Mouse (Mus musculus): ENCODE results near the gene Tex21. TPM values are rescaled to one million over a fixed set of nuclear protein-coding genes. Genes with fewer than 3 reads are reported as not detected.

Tex21 gene
- total and polyA plus RNA-seq, 2 experiments from 2014 or later: not detected

DNA sequence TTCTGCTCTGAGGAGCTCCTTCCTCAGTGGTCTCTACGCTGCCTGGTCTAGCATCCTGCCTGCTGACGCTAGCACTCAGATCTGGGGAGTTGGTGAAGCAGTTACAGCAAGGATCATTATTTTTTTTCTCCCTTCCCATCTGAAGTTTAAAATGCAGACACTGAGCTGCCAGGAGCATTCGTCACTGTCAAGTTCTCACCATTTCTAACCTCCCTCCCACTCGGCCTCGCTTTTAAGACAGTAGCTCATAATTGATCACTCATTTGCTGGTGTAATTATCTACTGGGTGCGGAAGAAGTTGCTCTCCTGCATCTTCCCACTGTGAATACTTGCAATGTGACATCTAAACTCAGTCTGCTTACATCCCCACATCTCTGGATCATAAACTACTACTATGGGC is 38.9 kb upstream of the Tex21 start:
- H3K27me3 ChIP-seq (ENCODE audit: insufficient read depth, low read length): no peaks in the 10 kb centered on the region
- no peak overlapping the region for H3K27ac ChIP-seq (ENCODE audit: low read depth, low read length)
- 91% methylated on average over 6 of the region's 6 CpGs for WGBS
- no peak overlapping the region for H3K4me3 ChIP-seq (ENCODE audit: low read depth, low read length)
- TF ChIP-seq CTCF (IDR thresholded peaks at IDR 0.05): no peak
- H3K9ac ChIP-seq (replicated peaks; ENCODE audit: low read length, poor library complexity, severe bottlenecking): no peak overlapping the region
- H3K9me3 ChIP-seq (ENCODE audit: low read length): no peaks in the 10 kb centered on the region
- 0 out of 2 replicates have a peak, but pooled peaks cover 3% of the 10 kb centered on the region for H3K4me1 ChIP-seq (ENCODE audit: insufficient read depth, low read length)
- ATAC-seq (ENCODE audit: low FRiP score): no peak
- peaks cover 19% of the 10 kb centered on the region for H3K36me3 ChIP-seq (ENCODE audit: insufficient read depth, low read length)
- no peak for DNase-seq (ENCODE audit: low spot score)
- H3K4me2 ChIP-seq (ENCODE audit: low read depth, low read length, poor library complexity, severe bottlenecking): no peak overlapping the region

- Histone ChIP-seq H3K9ac (replicated peaks; ENCODE audit: low read length, poor library complexity, severe bottlenecking) (no peak overlapping the region), H3K36me3 (ENCODE audit: insufficient read depth, low read length) (peaks cover 23% of the 10 kb centered on the region), H3K27ac (ENCODE audit: low read depth, low read length) (no peak overlapping the region), H3K4me2 (ENCODE audit: low read depth, low read length, poor library complexity, severe bottlenecking) (no peak overlapping the region), H3K9me3 (ENCODE audit: low read length) (no peaks in the 10 kb centered on the region), H3K4me3 (ENCODE audit: low read depth, low read length) (no peak overlapping the region), H3K4me1 (ENCODE audit: insufficient read depth, low read length) (0 out of 2 replicates have a peak, but pooled peaks cover 2% of the 10 kb centered on the region), H3K27me3 (ENCODE audit: insufficient read depth, low read length) (no peaks in the 10 kb centered on the region)
- DNase-seq (ENCODE audit: low spot score) (no peak), ATAC-seq (ENCODE audit: low FRiP score) (no peak)
- no peak for TF ChIP-seq CTCF (IDR thresholded peaks at IDR 0.05)
- 89% methylated on average over 17 of the region's 17 CpGs for WGBS
Measured at GRCm38 (mm10) chr12:76282532-76283173, 36.1 kb upstream of the Tex21 start.

DNA sequence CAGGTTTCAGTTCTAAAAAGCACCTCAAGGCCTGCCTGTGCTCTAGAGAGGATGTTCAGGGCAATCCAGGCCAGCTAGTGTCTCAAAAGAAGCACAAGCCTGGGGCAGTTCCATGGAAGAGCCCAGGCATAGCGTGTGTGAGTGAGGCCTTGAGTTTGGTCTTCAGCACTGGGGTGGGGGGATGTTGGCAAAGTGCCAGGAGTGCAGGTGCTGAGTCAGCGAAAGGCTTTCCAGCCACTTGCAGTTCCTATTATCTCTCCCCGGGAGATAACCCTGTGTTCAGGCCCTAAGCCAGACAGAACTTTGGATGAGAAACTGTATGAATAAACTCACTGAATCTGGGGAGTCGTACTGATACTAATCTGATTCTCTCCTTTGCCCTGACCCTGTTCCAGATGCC is 35.6 kb upstream of the Tex21 start:
- H3K4me2 ChIP-seq (ENCODE audit: low read depth, low read length, poor library complexity, severe bottlenecking): no peak overlapping the region
- peaks cover 23% of the 10 kb centered on the region for H3K36me3 ChIP-seq (ENCODE audit: insufficient read depth, low read length)
- no peak overlapping the region for H3K27ac ChIP-seq (ENCODE audit: low read depth, low read length)
- DNase-seq (ENCODE audit: low spot score): peak; percentile 62
- no peak overlapping the region for H3K9ac ChIP-seq (replicated peaks; ENCODE audit: low read length, poor library complexity, severe bottlenecking)
- no peak overlapping the region for H3K4me3 ChIP-seq (ENCODE audit: low read depth, low read length)
- TF ChIP-seq CTCF (IDR thresholded peaks at IDR 0.05): no peak
- no peak for ATAC-seq (ENCODE audit: low FRiP score)
- no peaks in the 10 kb centered on the region for H3K4me1 ChIP-seq (ENCODE audit: insufficient read depth, low read length)
- no peaks in the 10 kb centered on the region for H3K9me3 ChIP-seq (ENCODE audit: low read length)
- no peaks in the 10 kb centered on the region for H3K27me3 ChIP-seq (ENCODE audit: insufficient read depth, low read length)
- 41% methylated on average over 4 of the region's 4 CpGs for WGBS

- ATAC-seq (ENCODE audit: low FRiP score) (no peak), DNase-seq (ENCODE audit: low spot score) (no peak)
- Histone ChIP-seq H3K4me3 (ENCODE audit: low read depth, low read length) (no peak overlapping the region), H3K27ac (ENCODE audit: low read depth, low read length) (no peak overlapping the region), H3K9me3 (ENCODE audit: low read length) (no peaks in the 10 kb centered on the region), H3K9ac (replicated peaks; ENCODE audit: low read length, poor library complexity, severe bottlenecking) (no peak overlapping the region), H3K4me1 (ENCODE audit: insufficient read depth, low read length) (no peaks in the 10 kb centered on the region), H3K36me3 (ENCODE audit: insufficient read depth, low read length) (peaks cover 23% of the 10 kb centered on the region), H3K4me2 (ENCODE audit: low read depth, low read length, poor library complexity, severe bottlenecking) (no peak overlapping the region), H3K27me3 (ENCODE audit: insufficient read depth, low read length) (no peaks in the 10 kb centered on the region)
- WGBS: 93% methylated on average over 2 of the region's 2 CpGs
- no peak for TF ChIP-seq CTCF (IDR thresholded peaks at IDR 0.05)
Measured at GRCm38 (mm10) chr12:76281111-76281660, 34.6 kb upstream of the Tex21 start.

- no peaks in the 10 kb centered on the region for H3K27me3 ChIP-seq (ENCODE audit: insufficient read depth, low read length)
- no peak overlapping the region for H3K27ac ChIP-seq (ENCODE audit: low read depth, low read length)
- no peak overlapping the region for H3K4me3 ChIP-seq (ENCODE audit: low read depth, low read length)
- ATAC-seq (ENCODE audit: low FRiP score) (no peak), DNase-seq (ENCODE audit: low spot score) (peak; percentile 48)
- no peak for TF ChIP-seq CTCF (IDR thresholded peaks at IDR 0.05)
- WGBS: 83% methylated on average over 9 of the region's 9 CpGs
- H3K36me3 ChIP-seq (ENCODE audit: insufficient read depth, low read length): peaks cover 23% of the 10 kb centered on the region
- no peak overlapping the region for H3K9ac ChIP-seq (replicated peaks; ENCODE audit: low read length, poor library complexity, severe bottlenecking)
- no peaks in the 10 kb centered on the region for H3K4me1 ChIP-seq (ENCODE audit: insufficient read depth, low read length)
- no peak overlapping the region for H3K4me2 ChIP-seq (ENCODE audit: low read depth, low read length, poor library complexity, severe bottlenecking)
- no peaks in the 10 kb centered on the region for H3K9me3 ChIP-seq (ENCODE audit: low read length)
Measured at GRCm38 (mm10) chr12:76280556-76280955, 34.0 kb upstream of the Tex21 start.

GRCm38 (mm10) chr12:76278209-76278608 is 31.7 kb upstream of the Tex21 start:
- TF ChIP-seq CTCF (IDR thresholded peaks at IDR 0.05): no peak
- H3K27ac ChIP-seq (ENCODE audit: low read depth, low read length): no peak overlapping the region
- no peak overlapping the region for H3K4me2 ChIP-seq (ENCODE audit: low read depth, low read length, poor library complexity, severe bottlenecking)
- WGBS: 76% methylated on average over 6 of the region's 6 CpGs
- ATAC-seq (ENCODE audit: low FRiP score) (no peak), DNase-seq (ENCODE audit: low spot score) (no peak)
- no peak overlapping the region for H3K9ac ChIP-seq (replicated peaks; ENCODE audit: low read length, poor library complexity, severe bottlenecking)
- H3K36me3 ChIP-seq (ENCODE audit: insufficient read depth, low read length): peaks cover 9% of the 10 kb centered on the region
- H3K4me3 ChIP-seq (ENCODE audit: low read depth, low read length): no peak overlapping the region
- no peaks in the 10 kb centered on the region for H3K9me3 ChIP-seq (ENCODE audit: low read length)
- no peaks in the 10 kb centered on the region for H3K27me3 ChIP-seq (ENCODE audit: insufficient read depth, low read length)
- no peaks in the 10 kb centered on the region for H3K4me1 ChIP-seq (ENCODE audit: insufficient read depth, low read length)
